Mouse (Mus musculus) adrenal gland (tissue): Measurements from ENCODE around the gene Agpat1.

Source experiments
- intact Hi-C: fragments of 180-260 bp; cut with DNase I; formaldehyde crosslinking; loops from one replicate; pipeline ENCODE4 v1.15.1; 2025

Gene Agpat1

DNA sequence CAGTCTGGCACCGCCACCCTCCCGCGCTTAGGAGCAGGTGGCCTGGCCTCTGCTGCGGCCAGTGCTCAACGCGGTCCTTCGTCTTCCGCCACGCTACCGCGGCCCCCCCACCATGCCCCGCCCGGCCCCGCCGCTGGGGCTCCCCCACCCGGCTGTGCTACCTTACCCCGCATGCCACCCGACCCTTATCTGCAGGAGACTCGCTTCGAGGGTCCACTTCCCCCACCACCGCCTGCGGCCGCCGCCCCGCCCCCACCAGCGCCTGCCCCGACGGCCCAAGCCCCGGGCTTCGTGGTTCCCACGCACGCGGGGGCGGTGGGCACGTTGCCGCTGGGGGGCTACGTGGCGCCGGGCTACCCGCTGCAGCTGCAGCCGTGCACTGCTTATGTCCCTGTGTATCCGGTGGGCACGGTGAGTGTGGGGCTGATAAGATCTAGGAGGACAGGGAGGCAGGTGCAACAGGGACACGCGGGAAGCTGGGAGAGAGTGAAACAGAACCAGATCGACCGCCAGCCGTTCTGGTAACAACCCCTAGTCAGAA is 26.8 kb downstream of the Agpat1 start:
- intact Hi-C loops, result no loop called here

DNA sequence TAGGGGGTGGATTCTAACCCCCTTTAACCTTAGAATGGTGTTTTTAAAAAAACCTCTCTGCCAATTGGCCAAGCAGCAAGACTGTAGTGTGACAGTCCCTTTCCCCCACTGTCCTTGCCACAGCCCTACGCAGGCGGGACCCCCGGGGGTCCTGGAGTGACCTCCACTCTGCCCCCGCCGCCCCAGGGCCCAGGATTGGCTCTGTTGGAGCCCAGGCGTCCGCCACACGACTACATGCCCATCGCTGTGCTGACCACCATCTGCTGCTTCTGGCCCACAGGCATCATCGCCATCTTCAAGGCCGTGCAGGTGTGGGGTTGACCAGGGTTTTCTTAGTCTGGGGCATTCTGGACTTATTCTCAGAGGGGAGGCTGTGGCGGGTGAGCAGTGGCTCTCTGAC is 27.6 kb downstream of the Agpat1 start:
- intact Hi-C loops, result no loop called here

DNA sequence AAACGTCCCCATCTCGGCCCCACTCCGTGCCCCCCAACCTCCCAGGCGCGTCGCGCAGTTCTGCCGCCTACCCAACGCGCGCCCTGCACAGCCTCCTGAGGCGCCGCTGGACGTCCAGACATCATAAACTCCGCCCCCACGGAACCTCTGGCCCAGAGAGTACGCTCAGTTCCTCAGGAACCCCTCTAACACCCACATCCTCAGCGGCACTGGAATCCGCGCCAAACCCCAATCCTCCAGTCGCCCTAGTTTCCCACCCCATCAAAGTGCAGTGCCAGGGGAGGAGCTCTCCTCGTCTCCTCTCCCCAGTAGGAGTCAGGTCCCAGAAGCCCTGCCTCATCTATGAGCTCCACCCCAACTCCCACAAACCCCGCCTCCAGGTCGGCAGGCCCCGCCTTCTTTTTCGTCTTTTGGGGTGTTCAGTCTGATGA is 28.2 kb downstream of the Agpat1 start:
- intact Hi-C loops, result no loop called here

DNA sequence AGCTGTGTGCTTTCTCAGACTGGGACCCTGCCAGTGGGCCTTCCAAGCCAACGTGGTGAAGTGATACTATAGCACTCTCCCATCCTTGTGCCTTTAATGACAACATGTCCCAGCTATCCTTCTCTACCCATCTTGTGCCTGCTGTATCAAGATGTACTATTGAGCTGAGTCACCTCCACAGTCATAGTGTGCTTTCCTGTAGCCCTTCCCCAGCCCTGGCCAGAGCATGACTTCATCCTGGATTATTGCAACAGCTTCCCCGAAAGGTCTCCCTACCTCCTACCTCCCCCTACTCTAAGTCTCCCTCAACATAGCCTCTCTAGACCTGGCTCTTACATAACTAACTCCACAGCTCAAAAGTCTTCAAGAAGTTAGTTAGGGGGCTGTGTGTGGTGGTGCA is 31.6 kb downstream of the Agpat1 start:
- intact Hi-C loops, result no loop called here

DNA sequence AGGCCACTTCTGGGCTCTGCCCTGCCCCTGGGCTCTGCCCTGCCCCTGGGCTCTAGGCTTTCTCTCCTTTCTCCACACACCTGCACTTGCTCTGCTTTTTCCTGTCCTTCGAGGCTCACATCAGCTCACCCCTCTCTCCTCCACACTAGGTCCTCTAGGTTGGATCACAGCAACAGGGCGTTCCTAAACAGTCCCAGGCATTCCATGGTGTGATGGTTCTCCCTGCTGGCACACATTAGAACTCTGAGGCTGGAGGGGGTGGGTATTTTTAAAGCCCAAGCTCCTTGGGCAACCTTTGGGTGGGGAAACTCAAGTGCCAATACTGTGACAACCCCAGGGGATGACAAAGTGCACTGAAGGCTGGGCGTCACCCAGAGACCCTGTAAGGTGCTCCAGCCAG is 33.4 kb downstream of the Agpat1 start:
- intact Hi-C loops, result no loop called here

DNA sequence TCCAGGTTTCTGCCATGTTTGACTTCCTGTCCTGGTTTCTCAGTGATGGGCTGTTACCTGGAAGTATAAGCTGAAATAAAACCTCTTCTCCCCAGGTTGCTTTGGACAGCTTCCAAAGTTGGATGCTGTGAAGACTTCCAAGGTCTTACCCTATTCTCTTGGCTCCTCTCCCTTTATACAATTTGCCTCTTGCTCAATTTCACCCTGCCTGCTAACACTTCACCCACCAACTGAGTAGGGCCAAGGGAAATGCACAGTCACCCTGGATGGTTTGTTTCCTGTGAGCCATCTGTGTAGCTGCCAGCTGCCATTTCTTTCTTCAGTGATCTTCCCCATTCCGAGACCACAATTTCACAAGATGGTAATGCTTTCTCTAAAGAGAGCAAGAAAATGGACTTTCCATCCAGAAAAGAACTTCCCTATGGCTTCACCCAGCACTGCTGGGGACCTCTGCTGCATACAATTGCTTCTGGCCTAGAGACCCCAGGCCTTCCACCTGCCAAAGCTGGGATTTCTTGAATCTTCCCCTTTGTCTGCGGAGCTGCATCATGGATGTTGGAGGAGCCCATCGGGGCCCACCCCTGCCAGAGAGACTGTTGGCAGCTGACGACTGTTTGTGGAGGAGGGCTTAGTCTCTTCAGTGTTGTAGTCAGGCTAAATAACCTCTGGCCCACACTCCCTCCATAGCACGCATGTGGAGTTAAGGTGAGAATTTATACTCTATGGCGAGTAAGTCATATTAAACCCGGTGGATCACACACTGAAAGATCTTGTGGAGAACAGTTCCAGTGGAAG is 35.6 kb downstream of the Agpat1 start:
- intact Hi-C loops, result no loop called here

DNA sequence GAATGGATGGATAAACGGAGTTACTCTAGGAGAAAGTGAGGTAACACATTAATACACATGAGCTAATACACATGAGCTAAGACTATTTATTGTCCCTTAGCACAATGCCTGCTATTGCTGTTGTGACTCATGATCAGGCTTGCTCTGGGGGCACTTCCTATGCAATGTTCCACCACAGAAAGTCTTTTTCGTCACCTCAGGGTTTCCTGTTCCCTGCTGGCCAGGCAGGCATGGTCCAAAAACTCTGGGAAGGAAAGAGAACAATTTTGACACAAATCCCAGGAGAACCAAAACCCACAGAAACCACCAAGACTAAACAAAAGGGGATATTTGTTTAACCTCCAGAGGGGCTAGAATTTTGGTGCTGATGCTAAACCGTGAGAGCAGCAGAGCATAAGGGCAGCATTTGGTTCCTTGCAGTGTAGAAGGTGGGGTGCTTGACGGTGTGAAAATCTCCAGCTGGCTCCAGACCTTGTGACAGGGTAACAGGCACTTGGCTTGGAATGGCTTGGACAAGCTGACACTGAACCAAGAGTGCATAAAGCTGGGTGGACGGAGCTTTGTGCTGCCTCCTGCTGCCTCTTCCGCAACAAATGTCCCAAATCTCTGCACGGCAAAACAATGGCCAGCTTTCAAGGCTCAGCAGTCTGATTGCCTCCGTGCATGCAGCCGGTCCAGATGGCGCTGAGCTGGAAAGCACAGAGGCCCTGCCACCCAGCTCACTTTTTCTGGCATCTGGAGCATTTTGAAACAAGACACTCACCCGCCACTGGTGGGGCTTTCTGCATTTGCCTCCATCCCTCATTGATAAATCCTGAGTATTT is 36.9 kb downstream of the Agpat1 start:
- intact Hi-C loops, result no loop called here

DNA sequence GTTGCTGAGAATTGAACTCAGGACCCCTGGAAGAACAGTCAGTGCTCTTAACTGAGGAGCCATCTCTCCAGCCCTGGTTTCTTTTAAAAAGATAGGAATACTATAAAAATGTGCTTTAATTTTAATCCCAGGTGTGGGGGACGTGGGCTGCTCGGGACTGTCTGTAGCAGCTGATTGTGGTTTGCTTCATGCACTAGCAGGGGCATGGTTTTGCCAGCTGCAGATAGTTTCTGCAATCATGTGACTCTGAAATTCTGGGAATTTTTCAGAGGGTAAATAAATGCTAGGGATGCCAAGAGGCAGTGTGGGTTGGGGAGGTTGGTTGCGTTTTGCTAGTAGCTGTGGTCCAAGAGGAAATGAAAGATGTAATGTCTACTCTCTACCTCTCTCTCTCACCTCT is 37.9 kb downstream of the Agpat1 start:
- intact Hi-C loops, result no loop called here

DNA sequence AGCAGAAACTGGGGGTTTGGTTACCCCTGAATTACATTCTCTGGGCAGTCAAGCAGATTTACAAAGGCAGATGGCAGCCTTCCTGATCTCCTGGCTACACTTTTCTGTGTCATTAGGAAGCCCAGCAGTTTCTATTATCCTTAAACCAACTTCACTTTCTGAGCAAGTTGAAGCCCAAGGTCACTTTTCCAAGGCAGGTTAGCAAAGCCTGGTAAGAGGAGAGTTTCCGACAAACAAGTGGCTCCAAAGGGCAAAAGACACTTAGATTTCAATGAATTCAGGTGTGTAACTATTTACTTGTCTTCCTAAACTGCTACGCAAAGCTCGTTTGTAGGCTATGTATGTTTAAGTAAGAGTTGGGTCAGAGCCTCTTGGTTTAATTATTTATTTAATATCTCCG is 39.3 kb downstream of the Agpat1 start:
- intact Hi-C loops, result no loop called here

DNA sequence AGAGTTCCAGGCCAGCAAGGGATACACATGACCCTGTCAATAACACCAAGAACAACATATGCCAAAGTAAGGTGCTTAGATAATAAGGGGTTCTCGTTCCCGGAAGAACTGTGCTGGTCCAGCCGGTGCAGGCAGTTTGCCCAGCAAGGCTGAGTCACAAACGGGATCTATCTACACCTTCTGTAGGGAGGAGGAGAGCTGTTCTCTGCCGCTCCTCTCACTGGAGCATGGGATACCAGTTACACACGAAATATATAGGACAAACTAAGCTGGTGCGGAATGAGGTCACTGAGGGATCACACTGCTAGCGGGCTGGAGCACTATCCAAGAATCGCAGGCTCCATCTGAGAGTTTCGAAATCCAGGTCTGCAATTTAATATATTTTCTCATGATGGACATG is 39.9 kb downstream of the Agpat1 start:
- intact Hi-C loops, result no loop called here

DNA sequence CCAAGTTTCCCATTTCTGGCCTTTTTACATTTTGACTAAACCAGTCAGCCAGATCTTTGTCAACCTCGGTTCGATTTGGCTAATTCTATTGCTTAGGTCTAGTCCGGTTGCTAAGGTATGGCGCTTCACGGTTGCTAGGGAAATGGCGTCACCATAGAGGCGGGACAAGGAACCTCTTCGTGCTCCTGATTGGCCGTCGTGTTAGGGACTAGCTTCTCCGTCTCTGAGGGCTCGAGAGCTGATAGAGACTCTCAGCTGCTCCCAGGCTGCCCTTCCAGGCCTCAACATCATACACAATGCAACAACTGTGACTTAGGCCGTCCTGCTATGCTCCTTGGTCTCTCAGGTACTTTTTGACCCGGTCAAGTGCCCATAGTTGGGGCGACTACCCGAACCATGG is 40.5 kb downstream of the Agpat1 start, which contains the start of gene Fkbpl:
Gene Fkbpl (plus strand): TSS at position 157 of the 400 bp plus-strand sequence.
- intact Hi-C loops, result no loop called here

DNA sequence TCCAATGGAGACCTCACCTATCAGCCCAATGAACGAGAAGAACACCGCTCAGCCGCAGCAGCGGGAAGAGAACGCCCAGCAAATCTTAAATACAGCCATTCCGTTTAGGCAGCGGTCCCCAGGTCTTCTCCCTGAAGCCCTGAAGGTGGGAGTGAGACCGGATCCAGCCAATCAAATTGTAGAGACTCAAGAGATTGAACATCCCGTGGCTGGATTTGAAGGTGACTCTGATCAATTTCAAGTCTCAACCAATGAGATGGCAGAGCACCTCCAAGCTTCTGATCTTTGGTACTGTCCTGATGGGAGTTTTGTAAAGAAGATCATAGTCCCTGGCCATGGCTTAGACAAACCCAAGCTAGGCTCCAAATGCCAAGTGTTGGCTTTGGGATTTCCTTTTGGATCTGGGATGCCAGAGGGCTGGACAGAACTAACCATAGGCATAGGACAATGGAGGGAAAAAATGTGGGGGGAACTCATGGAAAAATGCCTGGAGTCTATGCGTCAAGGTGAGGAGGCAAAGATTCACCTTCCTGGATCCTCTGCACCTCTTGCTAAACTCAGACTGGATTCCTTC is 41.3 kb downstream of the Agpat1 start:
- intact Hi-C loops, result no loop called here

DNA sequence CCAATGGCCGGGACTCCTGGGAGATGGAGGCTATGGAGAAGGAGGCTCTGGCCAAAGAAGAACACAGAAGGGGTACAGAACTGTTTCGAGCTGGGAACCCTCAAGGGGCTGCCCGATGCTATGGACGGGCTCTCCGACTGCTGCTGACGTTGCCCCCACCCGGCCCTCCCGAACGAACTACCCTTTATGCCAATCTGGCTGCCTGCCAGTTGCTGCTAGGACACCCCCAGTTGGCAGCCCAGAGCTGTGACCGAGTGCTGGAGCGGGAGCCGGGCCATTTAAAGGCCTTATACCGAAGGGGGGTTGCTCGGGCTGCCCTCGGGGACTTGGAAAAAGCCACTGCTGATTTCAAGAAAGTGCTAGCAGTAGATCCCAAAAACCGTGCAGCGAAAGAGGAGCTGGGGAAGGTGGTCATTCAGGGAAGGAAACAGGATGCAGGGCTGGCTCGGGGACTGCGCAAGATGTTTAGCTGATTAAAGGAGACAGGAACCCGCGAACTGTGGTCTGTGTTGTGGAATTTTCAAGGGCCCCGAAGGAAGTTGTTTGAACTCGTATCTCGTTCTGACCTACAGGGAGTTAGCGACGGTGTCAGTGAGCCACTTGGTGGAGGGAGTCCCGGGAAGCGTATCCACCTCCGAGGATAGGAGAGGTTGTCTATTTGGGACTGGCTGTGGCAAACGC is 41.9 kb downstream of the Agpat1 start:
- intact Hi-C loops, result no loop called here

DNA sequence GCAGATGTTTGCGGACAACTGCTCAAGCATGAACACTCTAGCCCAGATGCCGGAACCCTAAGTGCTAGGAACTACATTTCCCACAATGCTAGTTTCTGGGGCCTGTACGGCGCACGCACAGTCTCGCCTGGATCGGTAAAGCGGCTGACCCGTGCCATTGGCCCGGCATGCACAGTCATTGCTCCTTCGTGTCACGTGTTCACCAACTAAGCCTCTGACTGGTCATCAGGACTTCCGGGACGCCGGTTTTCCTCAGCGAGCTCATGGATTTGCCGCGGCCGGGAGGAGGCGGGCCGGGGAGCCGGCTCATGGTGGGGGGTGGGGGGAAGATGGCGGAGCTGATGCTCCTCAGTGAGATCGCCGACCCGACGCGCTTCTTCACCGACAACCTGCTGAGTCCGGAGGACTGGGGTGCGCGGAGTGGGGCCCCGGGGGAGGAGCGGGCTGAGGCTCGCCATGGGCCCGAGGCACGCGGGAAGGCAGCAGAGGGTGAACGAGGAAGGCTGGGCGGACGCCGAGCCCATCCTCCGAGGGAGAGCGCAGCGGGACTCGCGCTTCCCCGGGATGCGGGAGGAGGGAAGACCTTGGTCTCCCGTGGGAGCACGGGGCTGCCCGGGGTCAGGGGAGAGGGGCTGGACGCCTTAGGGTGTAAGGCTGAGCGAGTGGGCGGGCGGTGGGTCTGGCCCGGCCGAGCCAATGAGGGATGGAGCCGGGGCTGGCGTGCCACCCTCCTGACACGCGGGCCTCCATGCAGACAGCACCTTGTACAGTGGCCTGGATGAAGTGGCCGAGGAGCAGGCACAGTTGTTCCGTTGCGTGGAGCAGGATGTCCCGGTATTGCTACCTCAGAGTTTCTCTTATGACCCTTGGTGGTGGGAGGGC is 43.1 kb downstream of the Agpat1 start, which contains the start of gene Atf6b:
Gene Atf6b (plus strand): TSS at position 241 of the 882 bp plus-strand sequence.
- intact Hi-C loops, result no loop called here

DNA sequence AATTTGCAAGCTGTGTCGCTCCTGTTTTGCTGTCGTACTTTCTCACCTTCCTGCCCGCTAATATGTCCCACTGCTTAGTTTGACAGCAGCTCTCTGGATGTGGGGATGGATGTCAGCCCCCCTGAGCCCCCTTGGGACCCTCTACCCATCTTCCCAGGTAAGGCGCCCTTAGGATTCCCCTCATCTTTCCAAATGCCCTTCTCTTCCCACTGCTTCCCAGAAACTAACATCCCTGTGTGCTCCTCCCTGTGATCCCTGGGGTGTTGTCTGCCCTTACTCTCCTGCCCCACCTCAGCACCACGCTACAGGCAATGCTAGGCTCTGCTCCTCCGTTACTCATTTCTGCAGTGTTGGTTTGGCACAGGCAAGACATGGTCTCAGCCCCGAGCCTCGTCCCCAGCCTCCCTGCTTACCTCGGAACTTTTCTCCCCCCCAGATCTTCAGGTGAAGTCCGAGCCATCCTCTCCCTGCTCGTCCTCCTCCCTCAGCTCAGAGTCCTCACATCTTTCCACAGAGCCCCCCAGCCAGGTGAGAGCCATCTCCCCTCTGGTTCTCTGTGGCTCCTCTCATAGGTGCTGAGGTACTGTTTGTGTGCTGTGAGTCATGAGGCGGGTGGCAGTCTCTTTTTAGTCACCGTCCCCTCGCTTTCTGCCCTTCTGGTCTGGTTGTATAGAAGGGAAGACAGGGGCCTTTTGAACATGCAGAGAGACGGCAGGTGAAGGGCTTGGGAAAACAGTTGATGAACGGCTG is 44.3 kb downstream of the Agpat1 start:
- intact Hi-C loops, result no loop called here

DNA sequence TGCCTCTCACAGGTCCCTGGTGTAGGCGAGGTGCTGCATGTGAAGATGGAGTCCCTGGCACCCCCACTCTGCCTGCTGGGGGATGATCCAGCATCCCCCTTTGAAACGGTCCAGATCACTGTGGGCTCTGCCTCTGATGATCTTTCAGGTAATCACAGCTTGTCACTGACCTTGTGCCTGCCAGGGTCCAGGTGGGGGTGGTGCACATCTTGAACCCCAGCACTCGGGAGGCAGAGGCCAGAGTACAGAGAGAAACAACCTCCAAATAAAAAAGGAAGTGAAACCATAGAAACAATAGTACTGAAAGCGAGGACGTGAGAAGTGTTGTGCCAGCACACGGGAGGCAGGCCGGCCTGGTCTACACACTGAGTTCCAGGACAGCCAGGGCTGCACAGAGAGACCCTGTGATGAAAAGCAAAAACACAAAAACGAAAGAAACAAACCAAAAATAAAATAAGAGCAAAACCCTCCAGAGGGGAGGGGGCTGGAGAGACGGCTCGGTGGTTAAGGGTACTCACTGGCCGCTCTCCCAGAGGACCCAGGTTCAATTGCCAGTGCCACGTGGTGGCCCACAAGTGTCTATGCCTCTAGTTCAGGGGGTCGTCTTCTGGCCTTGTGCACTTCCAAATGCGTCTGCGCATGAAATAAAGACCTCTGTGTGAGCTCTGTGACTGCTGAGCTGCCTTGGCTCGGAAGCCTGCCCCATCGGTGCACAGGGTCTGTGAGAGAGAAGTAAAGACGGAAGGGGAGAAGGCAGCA is 45.2 kb downstream of the Agpat1 start:
- intact Hi-C loops, result loop anchor here (1.0 kb wide), 1 partner anchor 29 kb away; no protein-coding TSS in a partner anchor

DNA sequence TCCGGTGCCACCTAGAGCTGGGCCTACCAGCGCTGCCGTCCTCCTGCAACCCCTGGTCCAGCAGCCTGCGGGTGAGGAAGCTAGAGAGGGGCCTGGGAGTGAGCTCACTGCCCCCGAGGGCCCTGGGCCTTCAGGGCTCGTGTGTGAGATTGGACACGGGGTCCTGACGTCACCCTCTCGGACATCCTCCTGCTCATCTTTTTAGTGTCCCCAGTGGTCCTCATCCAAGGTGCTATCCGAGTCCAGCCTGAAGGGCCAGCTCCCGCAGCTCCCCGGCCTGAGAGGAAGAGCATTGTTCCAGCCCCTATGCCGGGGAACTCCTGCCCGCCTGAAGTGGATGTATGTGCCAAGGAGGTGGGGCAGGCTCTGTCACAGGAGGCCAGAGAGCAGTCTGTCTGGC is 46.7 kb downstream of the Agpat1 start:
- intact Hi-C loops, result loop anchor here (5.0 kb wide), 1 partner anchor 33 kb away; the partner anchor contains the start of gene Egfl8

DNA sequence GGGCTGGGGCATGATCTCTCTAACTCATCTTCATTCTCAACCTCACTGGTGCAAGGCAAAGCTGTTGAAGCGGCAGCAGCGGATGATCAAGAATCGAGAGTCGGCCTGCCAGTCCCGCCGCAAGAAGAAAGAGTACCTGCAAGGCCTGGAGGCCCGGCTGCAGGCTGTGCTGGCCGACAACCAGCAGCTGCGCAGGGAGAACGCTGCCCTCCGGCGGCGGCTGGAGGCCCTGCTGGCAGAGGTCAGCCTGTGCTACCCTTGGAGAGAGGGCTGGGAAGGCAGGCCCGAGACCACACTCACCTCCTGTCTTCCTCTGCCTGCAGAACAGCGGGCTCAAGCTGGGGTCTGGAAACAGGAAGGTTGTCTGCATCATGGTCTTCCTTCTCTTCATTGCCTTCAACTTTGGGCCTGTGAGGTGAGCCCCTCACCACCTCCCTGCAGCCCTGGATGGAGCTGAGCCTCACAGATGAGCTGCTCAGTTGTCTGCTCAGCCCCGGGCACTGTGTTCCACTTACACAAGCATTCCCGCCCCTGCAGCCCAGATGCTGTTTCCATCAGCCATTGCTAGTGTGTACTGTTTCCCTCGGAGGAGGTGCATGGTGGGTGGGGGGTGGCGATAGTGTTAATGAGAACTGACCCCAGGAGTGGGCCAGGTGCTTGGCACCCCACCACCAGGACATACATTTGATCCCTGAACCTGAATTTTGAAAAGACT is 47.6 kb downstream of the Agpat1 start:
- intact Hi-C loops, result loop anchor here (2.0 to 5.0 kb wide), 2 partner anchors 34 to 61 kb away; partner anchors contain the start of gene Egfl8
